Mouse (Mus musculus): ENCODE data around the gene Abcc12.

- no peak for TF ChIP-seq GATA1 (IDR thresholded peaks at IDR 0.05; ENCODE audit: borderline replicate concordance, low read length)
- TF ChIP-seq FLI1 (IDR thresholded peaks at IDR 0.05; ENCODE audit: low read length): no peak
Observed at GRCm38 (mm10) chr8:86512131-86512792, 68.2 kb downstream of the Abcc12 start.

Data from megakaryocyte, embryonic 14.5 days (primary cell).